Mouse (Mus musculus): Measurements from ENCODE around the gene Crybb3. TPM values are rescaled to one million over a fixed set of nuclear protein-coding genes. Genes with fewer than 3 reads are reported as not detected.

The Crybb3 gene
- total and polyA plus RNA-seq, 2 experiments = 2.3 to 4.3 TPM

DNA sequence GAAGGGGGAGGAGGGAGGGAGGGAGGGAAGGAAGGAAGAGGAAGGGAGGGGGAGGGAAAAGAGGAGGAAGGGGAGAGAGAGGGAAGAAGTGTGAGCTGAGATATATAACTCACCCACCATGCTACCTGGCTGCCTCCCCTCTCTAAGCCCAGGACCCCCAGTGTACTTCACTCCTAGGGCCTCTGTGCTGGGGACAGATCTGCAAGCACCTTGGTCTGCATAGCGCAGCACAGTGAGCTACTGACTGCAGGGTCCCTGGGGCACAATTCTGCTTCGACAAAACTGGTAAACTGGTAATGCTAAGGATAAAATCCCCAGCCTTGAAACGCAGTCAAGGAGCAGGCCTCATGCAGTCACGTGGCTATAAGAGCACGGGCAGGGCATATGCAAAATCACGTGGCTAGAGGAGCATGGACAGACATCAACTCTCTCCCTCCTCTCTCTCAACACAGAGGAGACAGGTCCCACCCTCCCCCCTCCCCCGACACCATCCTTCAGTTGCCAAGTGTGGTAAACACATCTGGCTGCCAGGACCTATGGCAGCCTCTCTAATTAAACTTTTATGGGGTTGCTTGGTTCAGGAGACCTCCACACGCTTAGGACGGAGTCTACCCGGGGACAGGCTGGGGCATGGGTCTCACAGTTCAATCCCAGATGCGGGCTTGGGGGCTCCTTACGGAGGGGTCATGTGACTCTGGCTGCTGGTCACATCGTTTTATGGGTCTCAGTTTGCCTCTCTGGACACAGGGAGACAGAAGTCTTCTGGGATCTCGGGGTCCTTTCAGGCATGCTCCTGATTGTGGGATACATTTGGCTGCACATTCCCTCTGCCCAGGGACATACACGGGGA lies 39.6 kb upstream of the Crybb3 start:
- DNase-seq (ENCODE audit: extremely low read depth, low read depth, low spot score) = no peak
- peaks cover 26% of the 10 kb centered on the region for H3K4me1 ChIP-seq (ENCODE audit: control insufficient read depth, insufficient read depth, low read length)
- H3K36me3 ChIP-seq (ENCODE audit: control insufficient read depth, insufficient read depth, low read length) = 0 out of 2 replicates have a peak, but pooled peaks cover 2% of the 10 kb centered on the region
- TF ChIP-seq POLR2A (IDR thresholded peaks at IDR 0.05; ENCODE audit: extremely low read depth, insufficient read depth, low read length) (no peak), CTCF (IDR thresholded peaks at IDR 0.05; ENCODE audit: low read depth, low read length) (no peak)
- no peak overlapping the region for H3K4me3 ChIP-seq (ENCODE audit: insufficient read depth, low read depth, low read length)
- peaks cover 67% of the 10 kb centered on the region for H3K79me2 ChIP-seq (ENCODE audit: control insufficient read depth, insufficient read depth, low read length)
- no peak overlapping the region for H3K27ac ChIP-seq (replicated peaks; ENCODE audit: insufficient read depth, low read depth, low read length)
- no peaks in the 10 kb centered on the region for H3K27me3 ChIP-seq (ENCODE audit: control insufficient read depth, insufficient read depth, low read length)
- H3K9ac ChIP-seq (ENCODE audit: low read depth, low read length) = no peak overlapping the region
- WGBS = 43% methylated on average over 15 of the region's 15 CpGs

- Histone ChIP-seq H3K79me2 (ENCODE audit: control insufficient read depth, insufficient read depth, low read length) (peaks cover 68% of the 10 kb centered on the region), H3K4me3 (ENCODE audit: insufficient read depth, low read depth, low read length) (no peak overlapping the region), H3K36me3 (ENCODE audit: control insufficient read depth, insufficient read depth, low read length) (0 out of 2 replicates have a peak, but pooled peaks cover 2% of the 10 kb centered on the region), H3K4me1 (ENCODE audit: control insufficient read depth, insufficient read depth, low read length) (peaks cover 26% of the 10 kb centered on the region), H3K27ac (replicated peaks; ENCODE audit: insufficient read depth, low read depth, low read length) (no peak overlapping the region), H3K27me3 (ENCODE audit: control insufficient read depth, insufficient read depth, low read length) (no peaks in the 10 kb centered on the region), H3K9ac (ENCODE audit: low read depth, low read length) (no peak overlapping the region)
- WGBS = 68% methylated on average over 13 of the region's 13 CpGs
- no peak for TF ChIP-seq POLR2A (IDR thresholded peaks at IDR 0.05; ENCODE audit: extremely low read depth, insufficient read depth, low read length)
- TF ChIP-seq CTCF (IDR thresholded peaks at IDR 0.05; ENCODE audit: low read depth, low read length) = no peak
- no peak for DNase-seq (ENCODE audit: extremely low read depth, low read depth, low spot score)
Observed at GRCm38 (mm10) chr5:113119861-113120465, 38.6 kb upstream of the Crybb3 start.

DNA sequence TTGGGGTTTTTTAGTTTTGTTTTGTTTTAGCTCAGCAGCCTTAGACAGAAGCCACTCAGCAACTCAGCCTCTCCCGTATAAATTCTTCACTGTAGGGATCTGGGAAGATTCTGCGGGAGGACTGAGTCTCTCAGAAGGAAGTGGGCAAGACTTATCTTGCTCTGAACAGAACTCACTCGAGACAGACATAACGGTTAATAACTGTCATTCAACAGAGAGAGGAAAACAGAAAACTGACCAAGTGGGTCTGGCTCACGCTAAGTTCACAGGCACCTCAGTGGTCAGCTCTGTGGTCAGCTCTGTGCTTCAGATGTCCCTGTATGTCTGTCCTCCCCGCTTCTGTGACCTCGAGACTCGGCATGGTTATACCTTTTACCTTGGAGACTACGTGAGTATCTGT lies 37.9 kb upstream of the Crybb3 start:
- no peak for TF ChIP-seq POLR2A (IDR thresholded peaks at IDR 0.05; ENCODE audit: extremely low read depth, insufficient read depth, low read length)
- TF ChIP-seq CTCF (IDR thresholded peaks at IDR 0.05; ENCODE audit: low read depth, low read length) = no peak
- Histone ChIP-seq H3K79me2 (ENCODE audit: control insufficient read depth, insufficient read depth, low read length) (peaks cover 70% of the 10 kb centered on the region), H3K27me3 (ENCODE audit: control insufficient read depth, insufficient read depth, low read length) (no peaks in the 10 kb centered on the region), H3K27ac (replicated peaks; ENCODE audit: insufficient read depth, low read depth, low read length) (no peak overlapping the region), H3K4me1 (ENCODE audit: control insufficient read depth, insufficient read depth, low read length) (peaks cover 24% of the 10 kb centered on the region), H3K9ac (ENCODE audit: low read depth, low read length) (no peak overlapping the region), H3K36me3 (ENCODE audit: control insufficient read depth, insufficient read depth, low read length) (0 out of 2 replicates have a peak, but pooled peaks cover 2% of the 10 kb centered on the region), H3K4me3 (ENCODE audit: insufficient read depth, low read depth, low read length) (no peak overlapping the region)
- DNase-seq (ENCODE audit: extremely low read depth, low read depth, low spot score) = no peak
- 68% methylated on average over 9 of the region's 9 CpGs for WGBS

DNA sequence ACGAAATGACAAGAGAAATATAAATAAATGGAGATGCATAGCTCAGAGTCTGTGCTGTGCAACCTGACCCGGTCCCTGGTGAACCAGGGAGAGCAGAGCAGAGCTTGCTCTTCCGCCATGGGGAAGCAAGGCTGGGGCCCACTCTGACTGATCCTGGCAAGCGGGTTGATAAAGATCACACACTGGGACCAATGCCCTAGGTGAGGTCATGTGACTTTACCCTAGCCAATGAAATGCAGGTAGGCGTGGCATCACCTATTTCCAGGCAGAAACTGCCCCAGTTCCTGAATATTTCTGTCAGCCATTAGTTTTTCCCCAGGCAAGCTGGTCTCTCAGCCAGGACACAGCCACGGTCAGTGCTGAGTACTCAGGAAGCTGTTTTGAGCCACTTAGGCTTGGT lies 37.3 kb upstream of the Crybb3 start:
- Histone ChIP-seq H3K27me3 (ENCODE audit: control insufficient read depth, insufficient read depth, low read length) (no peaks in the 10 kb centered on the region), H3K36me3 (ENCODE audit: control insufficient read depth, insufficient read depth, low read length) (0 out of 2 replicates have a peak, but pooled peaks cover 2% of the 10 kb centered on the region), H3K27ac (replicated peaks; ENCODE audit: insufficient read depth, low read depth, low read length) (no peak overlapping the region), H3K9ac (ENCODE audit: low read depth, low read length) (no peak overlapping the region), H3K4me3 (ENCODE audit: insufficient read depth, low read depth, low read length) (no peak overlapping the region), H3K4me1 (ENCODE audit: control insufficient read depth, insufficient read depth, low read length) (peaks cover 24% of the 10 kb centered on the region), H3K79me2 (ENCODE audit: control insufficient read depth, insufficient read depth, low read length) (peaks cover 73% of the 10 kb centered on the region)
- WGBS = 24% methylated on average over 6 of the region's 6 CpGs
- no peak for TF ChIP-seq POLR2A (IDR thresholded peaks at IDR 0.05; ENCODE audit: extremely low read depth, insufficient read depth, low read length)
- no peak for TF ChIP-seq CTCF (IDR thresholded peaks at IDR 0.05; ENCODE audit: low read depth, low read length)
- DNase-seq (ENCODE audit: extremely low read depth, low read depth, low spot score) = peak; percentile 78

DNA sequence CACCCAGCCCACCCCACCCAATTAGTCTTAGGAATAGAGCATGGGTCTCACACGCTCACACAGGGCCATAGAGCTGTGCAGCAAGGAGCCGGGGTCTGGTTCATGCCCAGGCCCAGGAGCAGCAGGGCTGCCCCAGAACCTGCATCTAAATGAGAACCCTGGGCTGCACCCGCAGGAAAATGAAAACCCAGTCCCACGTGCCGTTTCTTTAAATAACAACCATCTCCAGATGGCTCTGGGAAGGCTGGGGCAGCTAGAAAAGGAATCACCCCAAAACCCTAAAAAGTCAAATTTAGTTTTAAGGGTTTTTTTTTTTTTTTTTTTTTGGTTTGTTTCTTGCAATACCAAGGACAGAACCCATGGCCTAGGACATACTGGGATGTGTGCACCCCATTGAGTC lies 36.0 kb upstream of the Crybb3 start:
- Histone ChIP-seq H3K4me3 (ENCODE audit: insufficient read depth, low read depth, low read length) (no peak overlapping the region), H3K27me3 (ENCODE audit: control insufficient read depth, insufficient read depth, low read length) (no peaks in the 10 kb centered on the region), H3K79me2 (ENCODE audit: control insufficient read depth, insufficient read depth, low read length) (peaks cover 75% of the 10 kb centered on the region), H3K27ac (replicated peaks; ENCODE audit: insufficient read depth, low read depth, low read length) (no peak overlapping the region), H3K9ac (ENCODE audit: low read depth, low read length) (no peak overlapping the region), H3K4me1 (ENCODE audit: control insufficient read depth, insufficient read depth, low read length) (peaks cover 20% of the 10 kb centered on the region), H3K36me3 (ENCODE audit: control insufficient read depth, insufficient read depth, low read length) (no peaks in the 10 kb centered on the region)
- WGBS = 93% methylated on average over 5 of the region's 5 CpGs
- no peak for DNase-seq (ENCODE audit: extremely low read depth, low read depth, low spot score)
- no peak for TF ChIP-seq CTCF (IDR thresholded peaks at IDR 0.05; ENCODE audit: low read depth, low read length)
- TF ChIP-seq POLR2A (IDR thresholded peaks at IDR 0.05; ENCODE audit: extremely low read depth, insufficient read depth, low read length) = no peak
